Mouse (Mus musculus): Measurements from ENCODE around the gene Polr2l.

Gene Polr2l

DNA sequence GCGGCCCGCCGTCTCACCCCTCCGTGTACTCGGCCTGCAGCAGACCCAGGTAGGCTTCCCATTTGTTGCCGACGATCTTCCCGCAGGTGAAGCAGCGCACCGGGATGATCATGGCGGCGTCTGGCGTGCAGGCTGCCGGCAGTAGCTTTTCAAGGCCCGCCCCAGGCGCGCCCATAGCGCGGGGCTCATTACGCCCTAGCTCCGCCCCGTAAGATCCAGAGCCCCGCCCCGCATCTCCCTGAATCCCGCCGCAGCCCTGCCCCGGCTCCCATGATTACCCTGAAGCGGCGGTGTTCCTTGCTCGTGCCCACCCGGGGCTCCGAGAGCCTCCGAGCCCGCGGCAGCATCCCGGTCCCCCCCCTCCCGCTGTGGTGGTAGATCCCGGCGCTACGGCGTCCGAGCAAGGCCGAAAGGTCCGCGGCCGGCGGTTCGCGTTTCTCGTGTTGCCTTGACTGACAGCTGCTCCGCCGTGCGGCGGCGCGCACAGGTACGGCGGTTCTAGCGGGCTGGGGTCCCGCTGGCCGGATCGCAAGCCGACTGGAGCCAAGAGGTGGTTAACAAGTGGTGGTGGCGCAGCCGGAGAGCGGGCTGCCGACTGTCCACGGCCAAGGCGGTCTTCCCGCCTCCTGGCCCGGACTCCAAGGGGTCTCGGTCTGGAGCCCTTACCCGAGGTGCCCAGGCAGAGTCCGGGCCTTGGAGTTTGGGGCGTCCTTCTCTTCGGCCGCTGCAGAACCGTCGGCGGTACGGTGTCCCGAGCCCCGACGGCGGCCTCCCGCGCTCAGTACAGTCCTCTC lies at the start of gene Polr2l, which contains the start of gene Tspan4:
Gene Polr2l (minus strand): TSS at position 122 of the 794 bp plus-strand sequence.
Gene Tspan4 (plus strand): TSS at position 230 of the 794 bp plus-strand sequence.
- peak; percentile 76 to 79 for DNase-seq (ENCODE audit: low spot score in 2 of 2)

DNA sequence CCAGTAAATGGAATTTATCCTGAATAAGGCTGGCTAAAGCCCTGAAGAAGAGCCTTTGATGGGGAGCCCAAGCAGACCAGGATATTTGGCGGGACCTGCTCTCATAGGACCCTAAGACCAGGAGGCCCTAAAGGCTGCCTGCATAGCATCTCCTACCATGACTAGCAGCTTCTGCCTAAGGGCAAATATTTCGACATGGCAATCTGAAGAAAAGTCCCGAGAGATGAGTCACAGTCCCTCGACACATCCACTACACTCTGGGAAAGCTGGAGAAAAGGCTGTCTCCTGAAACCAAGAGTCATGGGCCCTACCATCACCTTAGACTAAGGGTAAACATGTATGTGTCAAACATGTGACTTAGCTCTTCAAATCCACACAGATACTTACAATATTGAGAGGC lies 49.3 kb upstream of the Polr2l start:
- no peak for DNase-seq (ENCODE audit: low spot score in 2 of 2)

DNA sequence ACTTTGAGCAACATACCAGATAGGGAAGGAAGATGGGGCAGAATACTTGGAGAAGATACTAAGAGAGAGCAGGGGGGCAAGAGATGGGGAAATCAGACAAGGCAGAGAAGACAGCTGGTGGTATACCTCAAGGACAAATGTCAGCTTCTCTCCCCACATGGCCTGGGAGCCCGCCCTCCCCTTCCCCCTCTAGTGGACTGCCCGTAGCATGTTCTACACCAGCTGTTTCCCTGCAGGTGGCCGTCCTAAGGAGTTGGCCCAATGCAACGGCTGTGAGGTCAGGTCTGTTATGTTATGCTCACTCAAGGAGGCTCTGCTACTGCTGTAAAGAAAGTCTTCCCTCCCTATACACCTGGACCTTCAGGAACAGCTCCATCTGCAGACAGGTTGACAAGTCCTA lies 48.1 kb upstream of the Polr2l start:
- DNase-seq (ENCODE audit: low spot score in 2 of 2): no peak

DNA sequence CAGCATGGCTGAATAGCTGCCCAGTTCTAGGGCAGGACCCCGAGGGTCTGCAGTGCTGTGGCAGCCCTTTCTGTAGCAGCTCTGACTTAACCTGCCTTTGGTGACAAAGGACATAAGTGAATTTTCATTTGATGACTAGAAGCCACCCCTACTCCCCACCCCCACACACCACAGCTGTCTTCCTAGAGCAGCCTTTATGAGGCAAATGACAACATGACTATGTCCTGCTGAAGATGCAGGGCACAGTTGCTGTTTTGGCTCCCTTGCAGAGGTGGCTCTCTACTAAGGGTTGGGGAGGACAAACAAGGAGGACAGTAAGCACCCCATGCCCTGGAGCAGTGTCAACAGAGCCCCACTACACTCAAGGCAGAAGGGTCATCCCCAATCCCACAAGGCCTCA lies 44.9 kb upstream of the Polr2l start:
- DNase-seq (ENCODE audit: low spot score in 2 of 2): no peak

DNA sequence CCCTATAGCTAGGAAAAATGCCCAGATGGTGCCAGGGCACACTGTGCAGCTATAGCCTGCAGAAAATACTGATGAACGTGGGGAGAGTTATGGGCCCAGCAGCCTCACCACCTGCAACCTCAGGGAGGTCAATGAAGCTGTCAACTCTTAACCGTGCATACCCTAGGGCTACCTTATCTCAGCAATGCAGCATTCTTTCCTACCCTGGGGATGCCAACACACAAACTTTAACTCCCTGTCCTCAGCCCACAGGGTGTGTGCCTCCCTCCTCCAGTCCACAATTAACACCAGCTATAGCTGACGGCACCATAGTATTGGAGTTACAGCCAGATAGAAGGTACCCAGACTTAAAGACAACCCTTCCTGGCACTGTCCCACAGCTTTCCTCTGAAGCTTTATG lies 44.0 kb upstream of the Polr2l start:
- DNase-seq (ENCODE audit: low spot score in 2 of 2): peak; percentile 4 to 20

DNA sequence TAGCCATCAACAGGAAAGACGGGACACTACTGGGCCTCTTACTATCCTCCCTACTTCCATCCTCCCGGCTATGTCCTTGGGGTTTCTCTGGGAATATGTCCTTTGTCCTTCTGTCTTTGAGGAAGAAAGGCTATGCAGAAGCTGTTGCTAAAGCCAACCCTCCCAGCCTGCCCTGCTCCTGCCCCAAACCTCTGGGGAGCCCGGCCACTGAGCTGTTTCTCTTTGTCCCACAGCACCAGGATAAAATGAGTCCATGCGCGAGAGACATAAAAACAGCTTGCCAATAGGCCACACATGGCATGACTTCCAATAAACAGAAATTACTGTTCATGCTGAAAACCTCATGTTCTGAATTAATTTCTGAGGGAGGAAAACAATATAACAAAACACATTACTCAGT lies 43.4 kb upstream of the Polr2l start:
- DNase-seq (ENCODE audit: low spot score in 2 of 2): no peak

DNA sequence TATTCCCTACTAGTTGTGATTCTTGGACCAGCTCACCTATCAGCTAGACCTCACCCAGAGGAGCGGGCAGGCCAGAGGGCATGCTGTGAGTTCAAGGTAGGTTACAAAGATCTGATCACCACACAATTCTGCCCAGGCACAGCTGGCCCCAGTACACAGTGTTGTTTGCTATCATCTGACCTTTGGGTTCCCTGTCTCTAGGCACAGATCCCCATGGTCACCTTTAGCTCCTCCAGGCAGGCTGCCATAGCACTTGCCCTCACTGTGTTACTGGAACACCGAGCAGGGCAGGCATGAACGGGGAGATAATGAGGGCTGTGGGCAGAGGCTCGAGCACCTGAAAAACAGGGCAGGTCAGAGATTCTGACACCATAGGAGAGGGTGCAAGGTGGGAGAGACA lies 42.7 kb upstream of the Polr2l start:
- no peak for DNase-seq (ENCODE audit: low spot score in 2 of 2)

DNA sequence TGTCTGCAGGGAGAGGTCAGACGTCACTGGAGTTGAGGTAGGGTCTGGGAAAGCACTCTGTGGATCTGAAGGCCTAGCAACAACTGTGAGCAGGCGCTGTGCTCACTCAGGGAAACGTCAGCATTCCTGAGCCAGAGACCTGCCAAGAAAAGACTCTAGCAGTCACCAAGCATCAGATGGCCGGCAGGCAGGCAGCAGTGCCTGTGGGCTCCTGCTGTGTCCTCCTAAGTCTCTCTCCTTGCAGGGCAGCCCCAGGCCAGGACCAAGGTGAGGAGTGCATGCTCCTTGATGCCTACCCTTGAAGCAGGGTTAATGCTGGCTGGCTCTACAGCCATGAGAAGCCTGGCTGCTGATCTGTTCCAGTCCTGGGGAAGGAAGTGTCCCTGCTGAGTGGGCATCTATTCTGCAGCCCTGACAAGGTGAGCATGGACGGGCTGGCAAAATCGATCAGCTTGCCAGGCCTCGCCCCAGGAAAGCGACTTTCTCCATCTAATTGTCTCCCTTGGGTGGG lies 35.8 kb upstream of the Polr2l start:
- DNase-seq (ENCODE audit: low spot score in 2 of 2): no peak

DNA sequence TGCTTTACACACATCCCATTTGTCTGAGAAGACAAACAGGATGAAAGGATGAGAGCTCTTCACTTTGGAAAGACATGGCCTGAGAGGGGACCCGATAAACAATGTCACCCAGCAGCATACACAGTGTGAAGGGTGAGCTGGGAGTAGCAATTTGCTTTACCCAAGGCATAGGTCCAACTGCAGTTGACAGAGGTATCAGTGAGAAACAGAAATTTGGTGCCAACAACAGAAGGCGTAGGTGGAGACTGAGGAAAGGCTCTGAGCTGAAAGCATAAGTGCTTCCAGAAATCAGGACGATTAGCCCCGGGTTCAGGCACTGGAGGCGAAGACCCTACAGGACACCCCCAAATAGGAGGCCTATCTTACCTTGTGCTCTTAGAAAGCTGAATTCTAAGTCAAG lies 35.3 kb upstream of the Polr2l start:
- no peak for DNase-seq (ENCODE audit: low spot score in 2 of 2)

DNA sequence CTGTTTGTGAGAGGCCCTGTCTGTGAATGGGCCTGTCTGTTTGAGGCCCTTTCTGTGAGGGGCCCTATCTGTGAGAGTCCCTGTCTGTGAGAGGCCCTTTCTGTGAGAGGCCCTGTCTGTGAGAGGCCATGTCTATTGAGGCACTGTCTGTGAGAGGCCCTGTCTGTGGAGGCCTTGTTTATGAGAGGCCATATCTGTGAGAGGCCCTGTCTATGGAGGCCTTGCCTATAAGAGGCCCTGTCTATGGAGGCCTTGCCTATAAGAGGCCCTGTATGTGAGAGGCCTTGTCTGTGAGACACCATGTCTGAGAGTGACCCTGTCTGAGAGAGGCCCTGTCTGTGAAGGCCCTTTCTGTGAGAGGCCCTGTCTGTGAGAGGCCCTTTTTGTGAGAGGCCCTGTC lies 33.2 kb upstream of the Polr2l start:
- no peak for DNase-seq (ENCODE audit: low spot score in 2 of 2)

DNA sequence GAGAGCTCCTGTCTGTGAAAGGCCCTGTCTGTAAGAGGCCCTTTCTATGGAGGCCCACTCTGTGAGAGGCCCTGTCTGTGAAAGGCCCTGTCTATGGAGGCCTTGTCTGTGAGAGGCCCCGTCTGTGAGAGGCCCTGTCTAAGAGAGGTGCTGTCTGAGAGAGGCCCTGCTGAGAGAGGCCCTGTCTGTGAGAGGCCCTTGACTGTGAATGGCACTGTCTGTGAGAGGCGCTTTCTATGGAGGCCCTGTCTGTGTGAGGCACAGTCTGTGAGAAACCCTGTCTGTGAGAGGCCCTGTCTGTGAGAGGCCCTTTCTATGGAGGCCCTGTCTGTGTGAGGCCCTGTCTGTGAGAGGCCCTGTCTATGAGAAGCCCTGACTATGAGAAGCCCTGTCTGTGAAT lies 31.3 kb upstream of the Polr2l start:
- DNase-seq (ENCODE audit: low spot score in 2 of 2): no peak

DNA sequence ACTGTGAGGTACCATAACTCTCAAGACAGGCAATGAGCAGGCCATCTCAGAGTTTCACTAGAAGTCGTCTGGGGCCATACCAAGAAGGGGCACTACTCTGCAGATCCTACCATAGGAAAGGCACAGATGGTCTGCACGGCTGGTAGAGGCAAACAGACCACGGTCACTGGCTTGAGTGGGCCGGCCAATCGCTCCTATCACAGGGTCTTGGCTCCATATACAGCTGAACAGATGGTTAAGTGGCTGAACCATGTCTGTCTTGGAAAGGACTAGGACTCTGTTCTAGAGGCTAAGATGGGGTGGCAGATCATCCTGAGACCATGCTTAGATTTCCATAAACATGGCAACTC lies 27.6 kb upstream of the Polr2l start:
- DNase-seq (ENCODE audit: low spot score in 2 of 2): no peak

DNA sequence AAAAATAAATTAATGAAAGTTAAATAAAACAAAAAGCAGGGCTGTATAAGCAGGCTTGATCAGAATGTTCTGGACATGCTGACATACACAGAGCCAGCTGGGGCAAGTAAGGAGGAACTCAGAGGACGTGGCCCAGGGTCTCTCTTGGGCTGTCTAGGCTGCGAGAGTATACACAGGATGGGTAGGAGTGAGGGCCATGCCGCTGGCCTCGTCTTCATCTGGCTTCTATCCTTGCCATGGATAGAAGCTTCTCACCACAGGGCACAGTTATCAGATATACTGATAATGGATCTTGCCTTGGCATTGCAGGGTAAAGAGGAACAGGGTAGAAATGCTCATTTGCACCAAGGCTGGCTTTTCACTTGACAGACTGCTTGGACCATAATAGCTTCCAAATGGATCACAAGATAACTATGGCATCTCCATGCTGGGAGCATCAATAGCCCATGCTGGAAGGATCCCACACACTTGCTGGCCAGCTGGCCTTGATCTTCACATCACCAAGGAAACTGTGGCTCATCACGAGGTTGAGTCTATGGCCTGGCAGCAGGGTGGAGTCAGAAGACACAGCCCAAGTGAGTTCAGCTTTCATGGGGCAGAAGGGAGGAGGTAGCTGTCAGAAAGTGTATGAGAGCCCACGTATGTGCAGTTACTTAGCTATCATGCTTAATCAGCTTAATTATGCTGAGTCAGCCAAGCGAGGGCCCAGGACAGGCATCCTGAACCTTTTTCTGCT lies 27.1 kb upstream of the Polr2l start:
- no peak for DNase-seq (ENCODE audit: low spot score in 2 of 2)

DNA sequence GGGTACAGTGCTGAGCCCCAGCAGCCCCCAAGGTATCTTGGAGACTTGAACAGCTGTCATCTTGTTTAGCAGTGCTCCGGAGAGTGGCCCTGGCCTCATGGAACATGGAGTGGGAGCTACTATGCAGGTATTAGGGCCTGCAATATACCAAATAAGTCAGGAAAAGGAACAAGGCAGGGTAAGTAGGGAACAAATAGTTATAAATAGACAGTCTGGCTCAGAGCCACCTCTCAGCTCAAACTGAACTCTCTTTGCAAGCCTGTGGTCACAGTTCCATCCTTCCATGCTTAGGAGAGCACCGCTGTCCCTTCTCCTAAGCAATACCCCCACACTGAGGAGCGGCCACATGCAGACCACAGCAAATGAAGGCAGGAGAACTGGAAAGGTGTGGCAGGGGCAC lies 22.7 kb upstream of the Polr2l start:
- no peak for DNase-seq (ENCODE audit: low spot score in 2 of 2)

DNA sequence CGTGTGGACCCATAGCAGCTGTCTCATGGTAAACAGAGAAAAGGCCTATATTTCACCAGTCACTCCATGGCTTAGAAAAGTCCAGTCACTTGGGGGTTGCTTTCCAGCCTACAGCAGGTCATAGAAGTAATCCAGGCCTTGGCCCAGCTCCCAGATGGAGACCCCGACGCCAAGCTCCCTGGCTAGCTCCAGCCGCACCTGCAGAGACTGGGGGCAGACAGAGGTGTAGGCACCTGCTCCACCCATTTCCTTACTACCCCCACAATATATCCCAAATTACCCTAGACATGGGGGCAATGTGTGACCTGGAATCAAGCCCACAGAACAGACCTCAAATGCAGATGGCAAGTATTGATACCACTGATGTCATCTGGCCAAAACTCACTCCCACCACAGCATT lies 21.0 kb upstream of the Polr2l start:
- no peak for DNase-seq (ENCODE audit: low spot score in 2 of 2)

DNA sequence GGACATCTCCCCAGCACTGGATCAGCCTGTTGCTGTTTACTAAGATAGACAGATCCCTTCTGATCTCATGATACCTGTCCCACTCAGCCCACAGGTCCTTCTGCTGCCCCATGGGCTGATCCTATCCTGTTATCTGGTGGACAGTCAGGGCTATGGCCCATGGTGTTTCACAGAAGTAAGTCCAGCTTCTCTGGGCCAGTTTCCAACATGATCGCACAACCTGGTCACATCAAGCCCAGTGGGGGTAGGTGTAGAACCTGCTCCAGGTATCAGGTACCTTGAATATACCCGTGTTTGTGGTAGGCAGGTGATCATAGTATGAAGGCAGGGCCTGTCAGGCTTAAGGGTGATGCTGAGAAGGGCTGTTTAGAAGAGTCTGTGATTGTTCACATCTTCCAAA lies 20.4 kb upstream of the Polr2l start:
- DNase-seq (ENCODE audit: low spot score in 2 of 2): no peak

DNA sequence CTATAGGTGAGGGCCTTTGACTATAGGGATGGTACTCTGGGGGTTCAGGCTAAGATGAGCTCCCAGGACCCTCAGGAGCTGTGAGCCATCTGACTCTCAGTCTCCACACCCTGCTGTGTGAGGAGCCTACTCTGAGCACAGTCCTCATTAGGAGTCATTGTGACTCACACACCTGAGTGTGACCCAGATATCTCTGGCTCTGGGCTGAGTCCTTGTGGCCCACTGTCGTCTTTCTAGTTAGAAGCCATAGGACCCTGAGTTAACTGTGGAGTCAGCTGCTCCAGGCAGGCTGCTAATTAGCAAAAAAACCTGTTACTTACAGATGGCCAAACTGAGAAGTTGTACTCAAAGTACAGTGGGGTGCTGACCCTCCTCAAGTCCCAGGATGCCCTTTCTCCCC lies 18.8 kb upstream of the Polr2l start:
- DNase-seq (ENCODE audit: low spot score in 2 of 2): no peak

DNA sequence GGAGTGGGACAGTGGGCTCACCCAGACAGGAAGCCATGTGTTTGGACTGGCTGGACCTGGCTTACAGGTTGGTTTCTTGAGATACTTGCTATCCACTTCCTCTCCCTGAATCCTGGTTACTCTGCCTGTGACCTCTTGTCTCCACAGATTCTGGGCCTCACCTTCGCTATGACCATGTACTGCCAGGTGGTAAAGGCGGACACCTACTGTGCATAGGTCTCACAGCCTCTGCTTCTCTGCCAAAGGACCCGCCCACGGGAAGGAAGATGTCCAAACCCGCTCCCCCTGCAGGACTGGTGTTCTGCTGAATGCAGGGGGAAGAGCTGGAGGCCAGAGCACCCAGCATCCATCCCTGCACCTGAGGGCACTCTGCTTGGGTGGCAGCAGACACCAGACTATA lies 17.8 kb upstream of the Polr2l start:
- DNase-seq (ENCODE audit: low spot score in 2 of 2): no peak

DNA sequence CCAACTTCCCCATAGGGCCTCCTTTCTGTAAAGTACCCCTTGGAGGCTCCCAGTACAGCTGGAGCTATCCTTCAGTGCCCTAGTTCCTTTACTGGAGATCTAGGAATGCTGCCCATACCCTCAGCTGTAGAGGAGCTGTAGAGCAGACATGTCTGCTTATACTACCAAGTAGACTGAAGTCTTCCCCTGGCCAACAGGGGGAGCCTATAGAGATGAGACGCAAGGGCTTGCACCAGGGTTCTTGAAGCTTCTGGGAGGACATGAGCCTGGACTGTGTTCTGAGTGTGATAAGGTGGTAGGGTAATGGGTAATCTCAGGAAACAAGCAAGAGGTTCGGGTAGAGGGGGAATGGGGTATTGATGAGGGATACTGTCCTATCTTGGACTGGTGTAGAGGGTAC lies 16.2 kb upstream of the Polr2l start:
- DNase-seq (ENCODE audit: low spot score in 2 of 2): no peak

DNA sequence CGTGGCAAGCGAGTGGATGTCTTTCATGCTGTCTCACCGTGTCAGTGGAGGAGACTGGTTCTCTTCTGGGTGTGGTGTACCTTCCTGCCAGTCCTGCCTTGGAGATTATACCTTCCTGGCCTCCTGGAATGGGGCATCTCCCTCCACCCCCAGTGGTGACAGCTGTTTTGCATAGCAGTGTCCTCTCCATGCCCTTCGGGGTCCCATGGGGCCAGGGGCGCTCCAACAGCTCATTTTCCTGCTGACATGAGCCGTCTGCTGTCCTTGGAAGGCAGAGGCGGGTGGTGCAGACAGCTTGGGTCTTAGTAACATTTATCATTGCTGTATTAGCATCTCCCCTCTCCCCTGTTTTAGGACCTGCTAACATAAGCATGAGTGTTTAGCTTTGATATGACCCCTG lies 12.2 kb upstream of the Polr2l start:
- no peak for DNase-seq (ENCODE audit: low spot score in 2 of 2)

DNA sequence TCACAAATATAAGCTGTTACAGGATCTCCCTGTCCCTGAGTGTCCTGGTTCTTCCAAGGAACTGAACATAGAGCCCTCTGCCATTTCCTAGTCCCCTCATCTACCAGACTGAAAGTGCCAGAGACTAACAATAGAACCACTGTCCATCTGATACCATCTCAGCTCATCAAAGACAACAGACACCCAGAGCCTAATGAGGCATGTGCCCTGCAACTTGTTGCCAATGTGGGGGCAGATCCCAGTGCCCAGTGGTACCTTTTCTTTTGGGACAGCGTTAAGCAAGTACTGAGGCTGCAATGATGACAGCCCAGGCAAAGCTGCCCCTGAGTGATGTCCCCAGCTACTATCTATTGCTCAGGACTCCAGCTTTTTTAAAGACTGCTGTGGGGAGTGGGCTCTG lies 11.3 kb upstream of the Polr2l start:
- no peak for DNase-seq (ENCODE audit: low spot score in 2 of 2)

DNA sequence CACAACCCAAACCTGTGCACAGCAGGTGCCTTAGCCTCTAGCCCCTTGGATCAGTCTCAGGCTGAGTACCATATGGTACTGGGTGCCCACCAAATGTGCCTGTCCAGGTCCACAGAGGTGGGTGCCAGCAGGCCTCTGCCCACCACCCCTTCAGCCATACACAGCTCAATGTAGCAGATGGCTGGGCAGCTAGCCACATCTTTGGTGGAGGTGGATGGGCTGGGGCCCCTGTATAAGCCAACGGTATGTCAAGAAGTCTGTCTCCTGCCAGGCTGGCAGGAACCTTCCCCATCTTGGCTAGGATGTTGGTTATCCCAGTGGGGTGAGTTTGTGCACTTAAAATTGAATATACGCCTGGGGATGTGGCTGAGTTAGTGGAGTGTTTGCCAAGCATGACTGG lies 10.7 kb upstream of the Polr2l start:
- DNase-seq (ENCODE audit: low spot score in 2 of 2): no peak

DNA sequence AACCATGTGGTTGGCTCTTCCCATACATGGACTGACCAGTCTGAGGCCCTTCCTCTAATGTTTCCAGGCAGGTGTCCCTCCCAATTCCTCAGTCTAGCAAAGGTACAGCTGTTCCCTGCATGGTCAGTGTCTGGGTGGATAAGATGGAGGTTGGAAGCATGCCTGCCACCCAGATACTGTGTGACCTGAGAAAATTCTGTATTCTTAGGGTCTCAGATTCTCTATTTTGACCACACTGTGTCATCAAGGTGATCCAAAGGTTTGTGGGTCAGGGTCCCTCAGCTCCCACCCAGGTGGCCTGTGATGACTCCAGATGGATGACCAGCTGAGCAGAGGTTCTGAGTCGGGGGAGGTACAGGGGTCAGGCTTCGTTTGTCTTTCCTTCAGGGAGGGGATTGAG lies 10.3 kb upstream of the Polr2l start:
- no peak for DNase-seq (ENCODE audit: low spot score in 2 of 2)
